Mouse (Mus musculus): ENCODE measurements around the gene Aebp2. TPM values are rescaled to one million over a fixed set of nuclear protein-coding genes. Genes with fewer than 3 reads are reported as not detected.

The Aebp2 gene
- polyA plus RNA-seq, 1 experiment from 2014 or later, result 6.5 TPM

DNA sequence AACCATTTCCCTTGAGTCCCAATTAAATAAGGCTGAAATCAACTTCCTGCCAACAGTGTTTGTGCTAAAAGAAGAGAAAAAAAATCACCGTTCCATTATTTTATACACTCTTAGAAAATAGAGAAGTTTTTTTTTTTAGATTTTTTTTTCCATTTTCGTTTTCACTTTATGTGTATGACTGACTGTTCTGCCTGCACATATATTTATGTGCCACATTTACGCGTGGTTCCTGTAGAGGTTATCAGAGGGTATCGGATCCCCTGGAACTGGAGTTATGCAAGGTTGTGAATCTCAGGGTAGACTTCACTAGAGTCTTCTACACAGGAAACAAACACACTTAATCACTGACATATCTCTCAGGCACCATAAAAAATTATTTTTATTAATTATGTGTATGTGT is 12.3 kb upstream of the Aebp2 start:
- WGBS (ENCODE audit: insufficient replicate concordance), result 77% methylated on average over 5 of the region's 5 CpGs
- Histone ChIP-seq H3K27ac (no peak overlapping the region), H3K36me3 (no peaks in the 10 kb centered on the region), H3K27me3 (replicated peaks) (no peaks in the 10 kb centered on the region), H3K4me2 (no peak overlapping the region), H3K4me1 (0 out of 2 replicates have a peak, but pooled peaks cover 3% of the 10 kb centered on the region), H3K9me3 (replicated peaks) (no peaks in the 10 kb centered on the region), H3K4me3 (no peak overlapping the region), H3K9ac (no peak overlapping the region)
- ATAC-seq, result no peak

GRCm38 (mm10) chr6:140611282-140611681 is 11.2 kb upstream of the Aebp2 start:
- H3K4me2 ChIP-seq, result no peak overlapping the region
- WGBS (ENCODE audit: insufficient replicate concordance), result 76% methylated on average over 4 of the region's 4 CpGs
- 0 out of 2 replicates have a peak, but pooled peaks cover 3% of the 10 kb centered on the region for H3K4me1 ChIP-seq
- no peaks in the 10 kb centered on the region for H3K9me3 ChIP-seq (replicated peaks)
- no peak overlapping the region for H3K9ac ChIP-seq
- ATAC-seq, result no peak
- no peaks in the 10 kb centered on the region for H3K36me3 ChIP-seq
- no peak overlapping the region for H3K27ac ChIP-seq
- no peaks in the 10 kb centered on the region for H3K27me3 ChIP-seq (replicated peaks)
- no peak overlapping the region for H3K4me3 ChIP-seq

GRCm38 (mm10) chr6:140611893-140612473 is 10.5 kb upstream of the Aebp2 start:
- Histone ChIP-seq H3K4me3 (no peak overlapping the region), H3K9ac (no peak overlapping the region), H3K4me2 (no peak overlapping the region), H3K27me3 (replicated peaks) (no peaks in the 10 kb centered on the region), H3K36me3 (no peaks in the 10 kb centered on the region), H3K9me3 (replicated peaks) (no peaks in the 10 kb centered on the region), H3K27ac (no peak overlapping the region), H3K4me1 (0 out of 2 replicates have a peak, but pooled peaks cover 3% of the 10 kb centered on the region)
- no peak for ATAC-seq
- 82% methylated on average over 13 of the region's 13 CpGs for WGBS (ENCODE audit: insufficient replicate concordance)

GRCm38 (mm10) chr6:140613822-140614221 is 8.6 kb upstream of the Aebp2 start:
- Histone ChIP-seq H3K9ac (no peak overlapping the region), H3K4me1 (0 out of 2 replicates have a peak, but pooled peaks cover under 1% of the 10 kb centered on the region), H3K36me3 (no peaks in the 10 kb centered on the region), H3K27me3 (replicated peaks) (no peaks in the 10 kb centered on the region), H3K4me3 (no peak overlapping the region), H3K27ac (no peak overlapping the region), H3K9me3 (replicated peaks) (no peaks in the 10 kb centered on the region), H3K4me2 (no peak overlapping the region)
- 68% methylated on average over 3 of the region's 3 CpGs for WGBS (ENCODE audit: insufficient replicate concordance)
- ATAC-seq, result no peak

- no peaks in the 10 kb centered on the region for H3K36me3 ChIP-seq
- peaks cover 4% of the 10 kb centered on the region; the same call in 1 of the 2 replicates for H3K4me1 ChIP-seq
- no peak for ATAC-seq
- no peak overlapping the region for H3K9ac ChIP-seq
- no peaks in the 10 kb centered on the region for H3K9me3 ChIP-seq (replicated peaks)
- no peak overlapping the region for H3K27ac ChIP-seq
- WGBS (ENCODE audit: insufficient replicate concordance), result 72% methylated on average over 11 of the region's 11 CpGs
- no peak overlapping the region for H3K4me2 ChIP-seq
- H3K27me3 ChIP-seq (replicated peaks), result no peaks in the 10 kb centered on the region
- no peak overlapping the region for H3K4me3 ChIP-seq
These were observed 7.8 kb upstream of the Aebp2 start for GRCm38 (mm10) chr6:140614711-140615110.

DNA sequence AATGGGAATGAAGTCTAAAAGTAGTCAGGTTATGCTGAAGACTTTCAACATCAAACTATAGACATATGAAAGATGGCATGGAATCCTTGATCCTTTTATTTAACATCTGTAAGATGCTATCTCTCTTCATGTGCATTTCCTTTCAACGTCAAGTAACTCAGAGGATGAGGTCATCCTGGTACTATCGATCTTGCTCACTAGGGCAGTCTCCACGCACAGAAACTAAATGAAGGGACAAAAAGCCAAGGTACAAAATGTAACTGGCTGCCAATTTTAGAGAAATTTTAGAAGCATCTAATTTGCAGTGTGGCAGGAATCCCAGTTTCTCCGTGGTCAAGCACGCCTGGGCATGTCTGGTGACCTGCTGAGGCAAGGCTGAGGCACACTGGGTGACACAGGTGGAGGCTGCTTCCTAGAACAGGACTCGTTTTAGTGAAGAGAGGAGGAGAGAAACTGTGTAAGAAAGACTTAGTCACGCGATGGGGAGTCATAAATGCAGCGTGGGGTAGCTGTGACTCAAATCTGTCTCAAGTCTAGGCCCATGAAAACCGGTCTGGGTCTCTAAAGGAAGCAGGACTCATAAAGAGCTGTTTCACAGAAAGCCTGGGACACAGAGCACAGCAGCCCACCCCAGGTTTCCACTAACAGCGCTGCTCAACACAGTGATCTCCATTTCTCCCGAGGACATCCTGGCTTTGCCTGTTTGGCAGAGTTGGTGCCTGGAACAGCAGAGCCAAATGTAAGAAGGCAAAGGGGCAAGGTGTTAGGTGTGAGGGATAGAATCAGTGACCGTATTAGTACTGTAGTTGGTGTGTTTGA is 1.7 kb upstream of the Aebp2 start:
- no peak for ATAC-seq
- 55% methylated on average over 13 of the region's 13 CpGs for WGBS (ENCODE audit: insufficient replicate concordance)

DNA sequence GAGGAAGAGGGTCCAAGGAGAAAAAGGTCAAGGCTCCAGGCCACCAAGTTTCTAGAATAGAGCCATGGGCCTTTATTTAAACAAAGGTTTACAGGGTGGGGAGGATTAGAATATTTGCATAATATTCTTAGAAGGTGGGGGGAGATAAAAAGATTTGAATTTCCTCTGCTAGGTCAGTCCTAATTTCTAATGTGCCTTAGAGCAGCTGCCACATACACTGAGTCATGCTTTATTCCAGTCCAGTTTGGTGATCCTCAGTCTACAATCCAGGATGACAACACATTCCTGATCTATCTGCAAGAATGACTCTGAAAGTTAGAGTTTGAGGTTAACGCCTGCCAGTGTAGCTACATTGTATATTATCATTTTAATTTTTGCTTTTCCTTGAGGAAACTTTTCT is 841 bp upstream of the Aebp2 start:
- Histone ChIP-seq H3K9me3 (replicated peaks) (no peaks in the 10 kb centered on the region), H3K27ac (no peak overlapping the region)
- 83% methylated on average over 1 of the region's 1 CpGs for WGBS (ENCODE audit: insufficient replicate concordance)

More for the DNA sequence above, 1.7 kb upstream of the Aebp2 start:
- Histone ChIP-seq H3K9ac (no peak overlapping the region), H3K36me3 (no peaks in the 10 kb centered on the region), H3K4me1 (peaks cover 24% of the 10 kb centered on the region), H3K27ac (no peak overlapping the region), H3K9me3 (replicated peaks) (no peaks in the 10 kb centered on the region), H3K4me2 (no peak overlapping the region), H3K4me3 (no peak overlapping the region), H3K27me3 (replicated peaks) (peaks cover 6% of the 10 kb centered on the region; the same call in 1 of the 2 replicates)

GRCm38 (mm10) chr6:140623226-140624095 is 998 bp downstream of the Aebp2 start:
- Histone ChIP-seq H3K4me2 (peak overlapping the region; percentile 98), H3K27me3 (replicated peaks) (peaks cover 6% of the 10 kb centered on the region; the same call in 1 of the 2 replicates), H3K27ac (peak overlapping the region; percentile 89), H3K36me3 (0 out of 2 replicates have a peak, but pooled peaks cover 5% of the 10 kb centered on the region), H3K9me3 (replicated peaks) (no peaks in the 10 kb centered on the region), H3K4me1 (peaks cover 42% of the 10 kb centered on the region), H3K4me3 (peak overlapping the region; percentile 90), H3K9ac (peak overlapping the region; percentile 93)
- WGBS (ENCODE audit: insufficient replicate concordance), result under 1% methylated on average over 91 of the region's 117 CpGs
- ATAC-seq, result peak; percentile 92

More for the DNA sequence above, 841 bp upstream of the Aebp2 start:
- Histone ChIP-seq H3K9ac (no peak overlapping the region), H3K4me3 (no peak overlapping the region), H3K4me1 (peaks cover 33% of the 10 kb centered on the region), H3K36me3 (0 out of 2 replicates have a peak, but pooled peaks cover 5% of the 10 kb centered on the region), H3K4me2 (no peak overlapping the region), H3K27me3 (replicated peaks) (peaks cover 6% of the 10 kb centered on the region; the same call in 1 of the 2 replicates)
- ATAC-seq, result no peak

GRCm38 (mm10) chr6:140624096-140625051 is 1.9 kb downstream of the Aebp2 start:
- Histone ChIP-seq H3K4me1 (peaks cover 42% of the 10 kb centered on the region), H3K27ac (peak overlapping the region; percentile 89), H3K27me3 (replicated peaks) (peaks cover 6% of the 10 kb centered on the region; the same call in 1 of the 2 replicates), H3K4me3 (peak overlapping the region; percentile 90), H3K4me2 (peak overlapping the region; percentile 98), H3K9me3 (replicated peaks) (no peaks in the 10 kb centered on the region), H3K36me3 (0 out of 2 replicates have a peak, but pooled peaks cover 5% of the 10 kb centered on the region), H3K9ac (peak overlapping the region; percentile 93)
- under 1% methylated on average over 66 of the region's 80 CpGs for WGBS (ENCODE audit: insufficient replicate concordance)
- ATAC-seq, result peak; percentile 40

DNA sequence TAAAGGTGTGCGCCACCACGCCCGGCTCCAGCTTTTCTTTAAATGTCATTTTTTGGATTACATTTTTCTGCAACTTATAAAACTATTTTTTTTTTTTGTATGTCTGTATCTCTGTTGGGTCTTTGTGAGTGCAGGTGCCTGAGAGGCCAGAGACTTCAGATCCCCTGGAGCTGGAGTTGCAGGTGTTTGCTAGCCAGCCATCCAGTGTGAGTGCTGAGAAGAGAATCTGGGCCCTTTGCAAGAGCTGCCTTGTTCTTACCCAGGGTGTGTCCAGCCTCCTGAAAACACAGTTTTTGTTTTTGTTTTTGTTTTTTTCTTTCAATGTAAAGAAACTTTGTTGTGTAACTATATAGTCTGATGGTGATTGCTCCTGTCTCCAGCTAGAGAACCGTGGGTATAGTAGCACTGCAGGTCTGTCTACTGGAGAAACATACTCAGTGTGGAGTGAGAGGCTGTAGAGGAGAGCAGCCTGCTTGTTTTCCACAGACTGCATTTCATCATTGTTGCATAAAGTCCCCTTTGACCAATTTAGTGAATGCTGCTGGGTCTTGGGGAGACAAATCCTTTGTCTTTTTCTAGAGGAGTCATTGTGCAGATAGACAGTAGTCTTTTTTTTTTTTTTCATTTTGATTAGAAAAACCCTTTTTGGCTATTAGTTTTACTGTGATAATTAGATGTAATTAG is 6.9 kb downstream of the Aebp2 start:
- Histone ChIP-seq H3K4me1 (peaks cover 35% of the 10 kb centered on the region), H3K9me3 (replicated peaks) (no peaks in the 10 kb centered on the region), H3K27ac (no peak overlapping the region), H3K36me3 (peaks cover 16% of the 10 kb centered on the region), H3K9ac (no peak overlapping the region), H3K4me3 (no peak overlapping the region), H3K27me3 (replicated peaks) (no peaks in the 10 kb centered on the region), H3K4me2 (no peak overlapping the region)
- no peak for ATAC-seq
- WGBS (ENCODE audit: insufficient replicate concordance), result 91% methylated on average over 4 of the region's 4 CpGs
